Mouse (Mus musculus) lung, postnatal 10 days (tissue): ENCODE measurements around the gene Meox1.

Source experiments
- DNase-seq: peaks from one replicate; pipeline ENCODE4 v3.0.0; 2021

The Meox1 gene

DNA sequence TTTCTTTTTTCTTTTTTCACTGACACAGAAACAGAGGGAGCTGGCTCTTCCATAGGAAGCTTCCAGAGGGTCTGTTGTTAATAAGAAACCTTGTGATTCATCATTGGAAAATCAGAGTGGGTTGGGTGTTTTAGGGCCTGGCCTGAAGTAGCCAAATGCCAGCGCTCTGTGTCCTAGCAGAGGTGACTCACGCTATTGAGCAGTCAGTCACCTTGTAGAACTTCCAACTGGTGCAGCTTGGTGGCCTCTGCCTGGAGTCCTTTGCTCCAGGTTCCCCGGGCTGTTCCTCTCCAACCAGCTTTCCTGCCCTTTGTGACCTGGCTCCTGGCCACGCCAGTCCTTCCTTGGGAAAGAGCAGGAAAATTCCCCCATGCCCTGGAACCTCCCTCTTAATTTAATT is 44.9 kb downstream of the Meox1 start:
- DNase-seq, result peak; percentile 42

- no peak for DNase-seq
Observed at GRCm38 (mm10) chr11:101847509-101847908, 46.7 kb downstream of the Meox1 start.

- DNase-seq, result no peak
Observed at GRCm38 (mm10) chr11:101842773-101843163, 51.4 kb downstream of the Meox1 start.

GRCm38 (mm10) chr11:101841998-101842772 is 52.0 kb downstream of the Meox1 start:
- DNase-seq, result peak; percentile 59

- no peak for DNase-seq
Observed at GRCm38 (mm10) chr11:101840405-101840804, 53.8 kb downstream of the Meox1 start.

DNA sequence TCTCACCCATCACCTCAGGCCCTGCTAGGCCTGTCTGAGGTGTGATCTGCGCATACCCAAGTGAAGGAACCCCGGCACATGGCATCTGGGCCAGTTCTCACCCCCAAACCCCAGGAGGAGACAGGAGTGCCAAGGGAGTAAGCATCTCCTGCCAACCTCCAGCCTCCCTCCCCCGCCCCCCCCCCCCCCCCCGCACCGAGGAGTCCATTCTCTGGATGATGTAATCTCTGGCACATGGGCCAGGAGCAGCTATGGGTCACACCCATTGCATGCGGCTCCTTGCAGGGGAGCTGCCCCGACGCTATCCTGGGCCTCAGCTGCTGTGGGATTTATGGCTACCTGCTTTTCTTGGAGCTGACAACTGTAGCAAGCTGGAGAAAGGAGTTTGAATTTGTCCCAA is 54.7 kb downstream of the Meox1 start:
- peak; percentile 64 for DNase-seq

DNA sequence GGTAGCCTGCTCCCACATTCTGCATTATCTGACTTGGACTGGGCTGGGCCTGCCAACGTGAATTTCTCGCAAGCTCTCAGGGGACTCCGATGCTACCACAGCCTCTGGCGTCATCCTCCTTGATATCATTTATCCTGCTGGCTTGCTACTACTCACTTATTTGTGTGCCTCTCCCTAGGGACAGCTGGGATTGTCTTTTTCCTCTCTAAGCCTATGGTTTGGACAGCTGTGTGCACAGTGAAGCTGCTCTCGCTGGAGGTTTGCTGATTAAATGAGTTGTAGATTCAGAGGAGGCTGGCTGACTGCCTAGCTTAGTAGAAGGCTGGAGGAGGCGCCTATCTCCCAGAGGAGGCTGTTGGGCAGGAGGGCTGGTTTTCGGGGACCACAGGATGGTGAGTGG is 62.2 kb downstream of the Meox1 start:
- DNase-seq, result peak; percentile 33

GRCm38 (mm10) chr11:101830616-101831015 is 63.6 kb downstream of the Meox1 start:
- peak; percentile 31 for DNase-seq

GRCm38 (mm10) chr11:101830112-101830511 is 64.1 kb downstream of the Meox1 start:
- DNase-seq, result peak; percentile 80

DNA sequence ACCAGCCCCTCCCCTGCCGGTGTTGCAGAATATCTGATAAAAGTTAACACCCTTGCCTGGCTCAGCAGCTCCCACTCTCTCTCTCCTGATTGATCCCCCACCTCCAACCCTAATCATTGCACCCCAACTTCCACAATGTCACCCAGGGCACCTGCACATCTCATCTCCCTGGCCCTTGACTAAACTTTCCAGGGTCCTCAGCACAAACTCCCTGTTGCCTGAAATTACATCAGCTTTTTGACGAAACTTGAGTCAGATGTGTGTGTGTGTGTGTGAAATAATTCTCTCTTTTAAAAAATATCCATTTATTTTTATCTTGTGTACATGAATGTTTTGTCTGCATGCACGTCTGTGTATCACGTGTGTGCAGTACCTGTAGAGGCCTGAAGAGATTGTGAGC is 65.5 kb downstream of the Meox1 start:
- no peak for DNase-seq
